Mouse (Mus musculus): Measurements from ENCODE around the gene Pkhd1. TPM values are rescaled to one million over a fixed set of nuclear protein-coding genes. Genes with fewer than 3 reads are reported as not detected.

The Pkhd1 gene
- total RNA-seq, 2 experiments from 2014 or later, result not detected

DNA sequence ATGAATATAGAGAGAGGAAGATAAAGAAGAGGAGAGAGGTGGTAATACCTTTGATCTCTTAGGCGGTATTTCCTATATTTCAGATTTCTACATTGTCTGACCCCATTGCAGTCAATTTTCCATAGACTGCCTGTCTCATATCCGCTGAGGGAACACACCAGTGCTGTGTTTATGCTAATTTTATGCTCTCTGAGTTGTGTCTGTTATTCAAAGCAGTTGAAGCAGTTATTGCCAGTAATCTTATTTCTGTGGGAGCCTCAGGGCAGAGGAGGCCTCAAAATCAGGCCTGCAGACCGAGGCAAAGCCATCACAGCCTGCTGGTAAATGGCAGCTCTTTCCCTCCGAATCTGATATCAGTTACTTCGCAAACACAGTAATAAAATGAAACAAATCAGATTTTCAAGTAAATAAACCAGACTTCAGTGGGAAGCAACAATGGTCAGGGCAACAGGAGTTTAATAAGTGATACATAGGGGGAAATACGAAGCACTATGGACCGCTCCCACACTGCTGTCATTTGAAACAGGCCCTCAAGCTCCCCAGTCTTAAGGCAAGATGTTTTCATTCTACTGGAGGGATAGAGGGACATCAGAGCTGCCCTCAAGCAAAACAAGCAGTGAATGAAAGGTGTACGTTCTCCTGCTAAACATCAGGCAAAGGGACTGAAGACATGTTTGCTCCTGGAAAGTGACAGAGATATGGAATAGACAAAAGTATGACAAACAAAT is 599.5 kb downstream of the Pkhd1 start:
- DNase-seq, result no peak
- intact Hi-C loops (cut with DNase I), result no loop called here

DNA sequence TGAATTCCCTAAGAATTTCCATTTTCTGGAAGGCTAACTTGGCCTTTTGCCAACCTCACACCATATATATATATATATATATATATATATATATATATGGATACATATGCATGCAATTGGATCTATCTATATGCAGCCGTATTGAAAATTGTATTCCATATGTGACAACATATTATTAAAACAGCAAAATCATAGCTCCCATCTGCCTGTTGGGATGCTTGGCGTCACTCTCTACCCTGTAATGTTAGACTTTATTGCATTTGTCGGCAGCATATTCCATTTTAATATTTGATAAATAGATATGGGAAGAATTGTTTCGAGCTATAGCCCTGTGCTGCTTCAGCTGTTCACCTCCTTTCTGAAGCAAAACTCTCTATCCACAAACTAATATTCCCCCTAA is 600.2 kb downstream of the Pkhd1 start:
- DNase-seq, result no peak

More for the DNA sequence above, 600.2 kb downstream of the Pkhd1 start:
- intact Hi-C loops (cut with DNase I), result no loop called here

Other genes starting within 250 kb of the Pkhd1 start
- not detected for gene Il17a, start 112.8 kb upstream of the Pkhd1 start, total RNA-seq (2021)
- gene Il17f, start 172.6 kb upstream of the Pkhd1 start, total RNA-seq (2021), result not detected
- gene Mcm3, start 202.2 kb upstream of the Pkhd1 start, total RNA-seq (2021), result 1 to 10 TPM; 3.5 to 6.1 TPM

Measured in heart, postnatal 36 days (tissue).